Mouse (Mus musculus) adrenal gland, adult 18-20 months (tissue): ENCODE measurements around the gene Rnf225. TPM values are rescaled to one million over a fixed set of nuclear protein-coding genes. Genes with fewer than 3 reads are reported as not detected.
A peak's percentile ranks its signal among the peaks of the same experiment; 100 is the strongest.
"Not testable (repeated sequence)": the region's sequence is repeated elsewhere in the genome, so short reads cannot be mapped to it uniquely, and the experiment has no call there.

ENCODE experiments used
- DNase-seq, 2 experiments: peaks; one replicate each; pipeline ENCODE4 v3.0.0; 2021 to 2022; ENCODE audit warnings: low spot score in 2 of 2
- total RNA-seq, 2 experiments: library from RNA; stranded (reverse); gene quantifications; 1 replicate in 1 of 2; 2 replicates in 1 of 2; pipeline ENCODE4 v1.2.3; 2021

Rnf225 gene
- total RNA-seq, 2 experiments from 2014 or later, result 0.30 to 0.45 TPM

DNA sequence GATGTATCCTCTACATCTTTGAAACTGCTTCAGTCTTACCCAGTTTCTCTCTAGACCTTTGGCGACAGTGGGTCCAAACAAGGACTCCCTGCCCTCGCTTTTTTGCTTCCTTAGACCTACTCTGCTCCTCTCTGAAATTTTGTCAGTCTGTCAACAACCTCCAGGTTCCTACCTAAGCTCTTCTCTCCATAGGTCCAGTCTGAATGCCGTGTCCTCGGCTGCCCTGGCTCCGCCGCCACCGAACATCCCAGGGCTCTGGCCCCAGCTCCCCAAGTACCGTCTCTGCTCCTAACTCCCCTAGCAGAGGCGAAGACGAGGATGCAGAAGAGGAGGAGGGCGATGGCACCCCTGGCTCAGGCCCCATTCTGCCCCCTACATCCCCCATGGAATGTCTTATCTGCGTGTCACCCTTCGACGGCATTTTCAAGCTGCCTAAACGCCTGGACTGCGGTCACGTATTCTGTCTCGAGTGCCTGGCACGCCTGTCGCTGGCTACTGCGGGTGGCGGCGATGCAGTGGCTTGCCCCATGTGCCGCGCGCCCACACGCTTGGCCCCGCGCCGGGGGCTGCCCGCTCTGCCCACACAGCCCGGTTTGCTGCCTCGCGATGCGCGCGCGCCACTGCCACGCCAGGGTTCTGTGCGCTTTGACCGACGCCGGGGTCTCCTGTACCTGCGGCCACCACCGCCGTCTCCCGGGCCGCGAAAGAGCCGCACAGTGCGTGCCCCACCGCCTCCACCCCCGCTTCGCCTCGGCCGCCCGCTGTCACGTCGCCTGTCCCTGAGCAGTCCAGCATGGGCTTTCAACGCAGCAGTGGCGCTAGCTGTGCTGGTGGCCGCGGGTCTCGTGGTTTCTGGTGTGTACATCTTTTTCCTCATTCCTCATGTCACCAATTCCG, 725 bp downstream of the Rnf225 start:
- DNase-seq, result peak; percentile 36 to 46

DNA sequence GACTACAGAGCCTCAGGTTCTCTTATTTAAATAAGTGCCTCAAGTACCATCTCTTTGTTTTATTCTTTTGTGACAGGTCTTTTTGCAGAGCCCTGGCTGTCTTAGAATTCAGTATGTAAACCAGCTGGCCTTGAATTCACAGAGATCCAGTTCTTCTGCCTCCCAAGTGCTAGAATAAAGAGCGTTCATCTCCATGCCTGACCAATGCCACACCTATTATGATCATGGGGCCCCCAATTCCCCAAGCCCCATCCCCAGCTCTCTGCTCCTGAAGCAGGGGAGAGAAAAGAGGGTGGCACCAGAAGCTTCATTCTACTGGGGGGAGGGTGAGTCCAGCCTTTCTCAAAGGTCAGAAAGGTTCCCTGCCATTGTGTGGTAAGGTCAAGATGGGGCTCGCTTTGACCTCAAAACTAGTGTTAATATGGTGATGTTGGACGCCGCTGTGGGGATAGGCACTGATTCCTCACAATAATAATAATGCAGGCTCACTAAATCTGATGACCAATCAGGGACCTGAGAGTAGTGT, 6.5 kb downstream of the Rnf225 start:
- DNase-seq, result no peak

DNA sequence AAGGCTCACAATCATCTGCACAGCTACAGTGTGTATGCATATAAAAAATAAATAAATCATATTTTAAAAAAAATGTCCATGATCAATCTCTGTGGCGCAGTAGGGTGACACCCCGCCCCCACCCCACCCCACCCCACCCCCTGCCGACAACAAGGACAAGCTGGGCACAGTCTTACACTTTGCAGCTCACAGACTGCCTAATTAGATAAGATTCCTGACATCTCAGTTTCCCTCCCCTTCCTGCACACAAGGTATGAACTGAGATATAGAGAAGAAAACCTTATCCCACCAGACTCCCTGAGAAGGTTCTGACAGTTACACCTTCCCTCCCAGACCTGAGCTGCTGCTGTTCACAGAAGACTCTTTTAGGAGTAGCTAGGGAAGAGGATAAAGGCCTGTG, 7.6 kb downstream of the Rnf225 start:
- no peak for DNase-seq

DNA sequence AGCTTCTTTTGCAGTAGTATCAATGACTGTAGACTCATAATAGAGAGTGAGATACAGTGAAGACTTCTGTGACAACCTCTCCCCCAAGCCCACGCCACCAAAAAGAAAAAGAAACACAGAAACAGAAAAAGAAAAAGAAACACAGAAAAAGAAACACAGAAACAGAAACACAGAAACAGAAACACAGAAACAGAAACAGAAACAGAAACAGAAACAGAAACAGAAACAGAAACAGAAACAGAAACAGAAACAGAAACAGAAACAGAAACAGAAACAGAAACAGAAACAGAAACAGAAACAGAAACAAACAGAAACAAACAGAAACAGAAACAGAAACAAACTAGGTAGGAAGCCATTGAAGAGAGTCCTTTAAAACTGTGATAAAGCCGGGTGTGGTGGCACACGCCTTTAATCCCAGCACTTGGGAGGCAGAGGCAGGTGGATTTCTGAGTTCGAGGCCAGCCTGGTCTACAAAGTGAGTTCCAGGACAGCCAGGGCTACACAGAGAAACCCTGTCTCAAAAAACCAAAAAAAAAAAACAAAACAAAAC, 10.1 kb downstream of the Rnf225 start:
- DNase-seq, result not testable (repeated sequence)

DNA sequence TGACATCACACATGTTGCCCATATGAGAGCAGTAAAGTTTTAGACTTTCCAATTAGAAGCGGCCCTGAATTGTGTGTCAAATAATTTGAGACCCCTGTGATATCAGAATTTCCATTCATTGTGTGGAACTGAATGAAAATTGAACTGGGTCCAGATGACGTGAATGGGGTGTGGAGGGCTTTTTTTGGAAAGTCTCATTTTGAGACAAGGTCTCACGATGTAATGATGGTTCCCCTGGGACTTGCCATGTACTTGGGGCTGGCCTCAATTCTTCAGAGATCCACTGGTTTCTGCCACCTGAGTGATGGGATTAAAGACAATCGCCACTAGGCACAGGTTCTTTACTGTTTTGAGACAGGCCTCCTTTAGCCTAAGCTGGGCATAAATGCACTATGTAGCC, 13.4 kb downstream of the Rnf225 start:
- no peak for DNase-seq

DNA sequence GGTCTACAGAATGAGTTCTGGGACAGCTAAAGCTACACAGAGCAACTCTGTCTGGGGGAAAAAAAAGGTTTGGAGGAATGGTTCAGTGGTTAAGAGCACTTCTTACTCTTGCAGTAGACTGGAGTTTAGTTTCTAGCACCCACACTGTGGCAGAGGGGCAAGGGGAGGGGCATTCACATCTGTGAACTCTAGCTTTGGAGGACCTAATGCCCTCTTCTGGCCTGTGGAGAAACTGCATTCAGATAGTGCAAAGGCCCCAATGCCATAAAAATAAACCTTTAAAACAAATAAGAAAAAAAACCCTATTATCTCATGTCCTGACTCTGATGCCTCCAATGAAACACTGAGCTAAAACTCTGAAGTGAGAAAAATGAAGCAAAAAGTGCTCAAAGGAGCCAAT, 16.3 kb downstream of the Rnf225 start:
- no peak for DNase-seq

DNA sequence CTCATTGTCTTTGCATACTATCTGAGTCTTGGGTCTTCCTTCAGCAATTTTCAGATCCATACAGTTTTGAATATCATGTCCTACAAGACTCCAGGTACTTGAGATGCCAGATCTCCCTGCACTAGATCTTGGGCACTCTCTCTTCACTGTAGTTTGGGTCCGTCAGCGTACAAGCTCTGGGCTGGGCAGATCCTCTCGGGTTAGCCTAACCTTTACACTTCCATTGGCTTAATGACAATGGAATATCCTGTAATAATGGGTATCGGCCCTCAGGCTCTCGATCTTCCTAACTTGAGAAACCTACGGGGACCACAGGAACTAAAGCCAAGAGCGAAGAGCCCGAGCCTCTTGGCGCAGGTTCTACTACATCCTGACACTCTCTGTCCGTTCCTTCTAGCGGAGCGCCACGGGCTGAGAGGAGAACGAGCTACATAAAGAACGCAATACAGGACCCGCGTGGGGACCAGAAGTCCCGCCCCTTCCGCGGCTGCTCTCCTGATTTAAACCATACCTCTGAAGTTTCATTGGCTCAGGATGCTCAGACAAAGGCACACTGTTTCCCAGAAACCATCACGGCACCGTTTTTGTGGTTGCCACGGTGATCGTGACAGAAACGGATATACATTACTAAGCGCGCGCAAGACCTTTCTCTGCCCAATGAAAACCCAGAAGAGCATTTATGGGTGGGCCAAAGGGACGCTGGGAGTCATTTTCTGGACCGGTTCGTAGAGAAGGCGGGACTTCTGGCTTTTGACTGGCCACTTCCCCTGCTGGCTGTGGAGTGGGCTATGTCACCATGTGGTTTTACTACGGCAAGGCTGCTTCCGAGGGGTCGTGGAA, 22.0 kb downstream of the Rnf225 start:
- DNase-seq, result peak; percentile 78 to 81

DNA sequence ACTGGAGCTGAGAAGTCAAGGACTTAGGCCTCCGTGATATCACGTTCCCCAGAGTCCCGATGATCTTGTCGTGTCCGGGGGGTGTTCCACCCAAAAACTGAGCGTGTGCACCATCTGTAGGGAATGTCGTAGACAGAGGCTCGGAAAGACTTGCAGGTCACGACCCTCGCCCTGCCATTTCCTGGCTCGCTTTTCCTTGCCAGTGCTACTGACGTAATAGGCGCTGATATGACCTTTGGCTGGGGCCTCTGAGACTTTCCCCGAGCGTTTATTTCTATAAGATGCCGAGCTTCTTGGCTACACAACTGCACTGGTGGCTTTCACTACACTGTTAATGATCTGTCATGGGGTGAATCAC, 22.6 kb downstream of the Rnf225 start:
- DNase-seq, result no peak

DNA sequence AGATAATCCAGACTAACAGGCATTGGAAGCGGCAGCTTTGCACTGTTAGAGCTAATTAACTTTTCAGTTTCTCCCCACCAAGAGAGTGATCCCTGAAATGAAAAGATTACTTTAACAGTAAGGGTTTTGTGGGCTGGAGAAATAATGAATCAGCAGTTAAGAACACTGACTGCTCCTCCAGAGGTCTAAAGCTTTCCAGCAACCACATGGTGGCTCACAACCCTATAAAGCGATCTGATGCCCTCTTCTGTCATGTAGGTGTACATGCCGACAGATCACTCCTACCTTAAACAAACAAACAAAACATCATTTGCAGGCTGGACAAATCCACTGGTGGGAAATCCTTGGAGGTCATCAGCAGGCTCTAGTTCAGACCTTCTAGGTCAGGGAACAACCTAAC, 27.7 kb downstream of the Rnf225 start:
- DNase-seq, result no peak

DNA sequence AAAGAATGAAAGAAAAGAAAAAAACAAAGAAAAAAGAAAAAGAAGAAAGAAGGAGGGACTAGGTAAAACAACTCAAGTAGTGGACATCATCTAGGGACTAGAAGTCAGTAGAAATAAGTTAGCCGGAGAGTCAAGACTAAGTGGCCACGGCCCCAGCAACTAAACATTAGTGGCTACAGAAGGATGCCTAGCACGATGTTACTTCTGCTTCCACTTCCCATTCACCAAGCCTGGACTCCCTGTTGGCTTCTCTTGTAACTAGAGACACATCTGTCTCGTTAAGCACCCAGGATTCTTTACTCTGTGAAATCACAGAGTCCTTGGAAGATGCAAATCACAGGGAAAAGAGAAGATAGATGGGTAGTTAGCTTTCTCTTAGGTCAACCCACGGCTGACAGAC, 30.3 kb downstream of the Rnf225 start:
- DNase-seq, result no peak

DNA sequence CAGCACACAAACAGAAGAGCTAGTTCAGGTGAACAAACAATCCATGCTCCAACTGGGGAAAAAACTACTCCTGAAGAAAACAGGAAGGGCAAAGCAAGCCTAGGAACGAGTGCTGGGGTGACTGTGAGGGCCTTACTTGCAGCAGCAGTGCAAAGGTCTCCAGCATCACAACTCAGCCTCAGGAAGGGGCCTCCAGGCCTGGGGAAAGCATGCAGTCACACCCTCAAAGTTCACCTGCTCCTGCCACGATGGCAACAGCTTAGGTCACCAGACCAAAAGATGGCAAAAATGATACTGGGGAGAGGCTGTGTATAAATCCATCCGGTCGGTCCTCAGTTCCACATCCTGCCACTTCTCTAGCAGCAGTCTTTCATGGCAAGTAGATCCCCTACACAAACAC, 31.7 kb downstream of the Rnf225 start:
- DNase-seq, result no peak

DNA sequence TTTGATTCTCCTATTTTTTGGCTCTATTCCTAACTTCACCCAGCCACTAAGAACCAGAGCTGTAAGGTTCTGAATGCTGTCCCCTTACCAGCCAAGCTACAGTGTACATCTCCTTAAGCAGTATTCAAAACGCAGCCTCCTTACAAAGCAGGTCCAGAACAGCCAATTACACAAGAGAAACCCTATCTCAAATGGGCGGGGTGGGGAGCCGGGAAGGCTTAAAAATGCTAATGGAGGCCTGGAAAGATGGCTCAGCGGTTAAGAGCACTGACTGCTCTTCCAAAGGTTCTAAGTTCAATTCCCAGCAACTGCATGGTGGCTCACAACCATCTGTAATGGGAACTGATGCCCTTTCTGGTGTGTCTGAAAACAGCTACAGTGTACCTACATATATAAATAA, 32.5 kb downstream of the Rnf225 start:
- DNase-seq, result no peak

DNA sequence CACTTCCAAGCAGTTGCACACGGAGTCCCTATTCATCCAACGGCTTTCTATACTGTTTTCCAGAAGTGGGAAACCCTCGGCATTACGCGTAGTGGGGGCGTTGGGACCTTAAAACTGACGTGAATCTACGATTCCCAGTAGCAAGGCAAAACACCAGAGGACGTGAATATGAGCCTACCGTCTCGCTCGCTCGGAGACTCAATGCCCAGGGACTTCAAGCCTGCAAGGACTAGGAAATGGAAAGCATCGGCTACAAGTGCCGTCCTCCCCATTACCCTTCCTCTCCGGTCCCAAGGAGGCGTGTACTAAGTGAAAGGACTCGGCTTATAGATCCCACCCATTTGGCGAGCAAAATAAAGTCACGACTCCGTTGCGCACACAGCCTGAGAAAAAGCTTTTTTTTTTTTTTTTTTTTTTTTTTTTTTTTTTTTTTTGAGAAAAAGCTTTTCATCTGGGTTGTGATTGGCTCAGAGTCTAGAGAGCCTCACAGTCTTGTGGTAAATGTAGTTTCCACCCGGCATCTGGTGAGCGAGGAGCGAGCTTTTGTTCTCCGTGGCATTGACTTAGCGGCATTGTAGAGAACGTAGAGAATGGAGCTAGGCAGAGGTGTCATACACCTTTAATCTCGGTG, 34.4 kb downstream of the Rnf225 start:
- DNase-seq, result peak in 1 of 2 experiments; percentile 37

DNA sequence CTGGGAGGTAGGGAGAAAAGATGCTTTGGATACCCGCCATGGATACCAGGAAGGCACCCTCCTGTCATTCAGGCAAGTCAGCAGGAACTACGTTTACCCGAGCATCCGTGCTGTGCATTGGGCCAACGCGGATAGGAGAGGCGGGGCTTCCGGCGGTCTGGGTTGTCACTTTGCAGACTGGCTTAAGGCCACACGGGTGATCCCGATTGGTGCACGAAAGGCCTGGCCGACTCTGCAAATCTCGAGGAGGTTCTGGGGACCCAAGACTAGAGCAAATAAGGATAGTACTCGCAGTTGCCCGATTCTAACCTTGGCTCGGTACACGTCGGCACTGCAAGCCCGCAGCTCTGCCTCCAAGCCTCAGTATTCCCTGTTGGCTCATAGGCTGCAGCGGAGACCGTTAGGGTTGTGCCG, 38.5 kb downstream of the Rnf225 start, which contains the start of gene Zfp324:
Gene Zfp324, plus strand, starts transcription at position 161 of the 414 bp plus-strand sequence.
- DNase-seq, result peak; percentile 79 to 81

DNA sequence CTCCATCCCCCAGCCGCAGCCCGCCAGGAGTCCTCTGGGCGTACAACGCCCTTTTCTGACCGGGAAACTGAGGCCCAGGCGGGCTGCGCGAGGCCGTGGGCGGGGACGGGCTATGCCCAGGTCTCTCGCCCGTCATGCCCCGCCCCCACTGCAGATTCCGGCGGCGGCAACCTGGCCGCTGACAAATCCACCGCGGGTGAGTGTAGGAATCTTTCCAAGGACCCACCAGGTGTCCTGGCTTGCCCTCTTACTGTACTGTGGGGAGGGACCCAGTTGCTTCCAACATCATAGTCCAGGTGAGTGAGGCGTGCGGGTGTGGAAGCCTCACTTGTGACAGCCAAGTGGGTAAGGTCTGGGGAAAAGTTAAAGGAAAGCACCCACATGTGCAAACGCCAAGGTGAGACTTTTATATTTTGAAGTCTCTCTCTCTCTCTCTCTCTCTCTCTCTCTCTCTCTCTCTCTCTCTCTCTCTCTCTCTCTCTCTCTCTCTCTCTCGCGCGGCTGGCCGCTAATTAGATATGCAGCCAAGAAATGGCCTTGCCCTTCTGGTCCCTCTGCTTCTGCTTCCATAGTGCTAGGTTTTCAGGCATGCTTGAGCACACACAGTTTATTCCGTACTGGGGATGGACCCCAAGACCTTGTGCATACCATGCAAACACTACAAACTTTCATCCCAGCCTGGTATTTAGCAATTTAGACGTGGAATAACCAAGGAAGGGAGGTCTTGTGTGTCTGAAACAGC, 39.1 kb downstream of the Rnf225 start:
- peak; percentile 69 to 71 for DNase-seq

DNA sequence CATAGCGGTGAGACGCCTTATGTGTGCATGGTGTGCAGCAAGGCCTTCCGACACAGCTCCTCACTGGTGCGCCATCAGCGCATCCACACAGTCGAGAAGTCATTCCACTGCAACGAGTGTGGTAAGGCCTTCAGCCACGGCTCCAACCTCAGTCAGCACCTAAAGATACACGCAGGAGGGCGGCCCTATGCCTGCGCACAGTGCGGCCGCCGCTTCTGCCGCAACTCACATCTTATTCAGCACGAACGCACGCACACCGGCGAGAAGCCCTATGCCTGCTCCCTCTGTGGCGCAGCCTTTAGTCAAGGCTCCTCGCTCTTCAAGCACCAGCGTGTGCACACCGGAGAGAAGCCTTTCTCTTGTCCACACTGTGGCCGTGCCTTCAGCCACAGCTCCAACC, 43.7 kb downstream of the Rnf225 start:
- no peak for DNase-seq

DNA sequence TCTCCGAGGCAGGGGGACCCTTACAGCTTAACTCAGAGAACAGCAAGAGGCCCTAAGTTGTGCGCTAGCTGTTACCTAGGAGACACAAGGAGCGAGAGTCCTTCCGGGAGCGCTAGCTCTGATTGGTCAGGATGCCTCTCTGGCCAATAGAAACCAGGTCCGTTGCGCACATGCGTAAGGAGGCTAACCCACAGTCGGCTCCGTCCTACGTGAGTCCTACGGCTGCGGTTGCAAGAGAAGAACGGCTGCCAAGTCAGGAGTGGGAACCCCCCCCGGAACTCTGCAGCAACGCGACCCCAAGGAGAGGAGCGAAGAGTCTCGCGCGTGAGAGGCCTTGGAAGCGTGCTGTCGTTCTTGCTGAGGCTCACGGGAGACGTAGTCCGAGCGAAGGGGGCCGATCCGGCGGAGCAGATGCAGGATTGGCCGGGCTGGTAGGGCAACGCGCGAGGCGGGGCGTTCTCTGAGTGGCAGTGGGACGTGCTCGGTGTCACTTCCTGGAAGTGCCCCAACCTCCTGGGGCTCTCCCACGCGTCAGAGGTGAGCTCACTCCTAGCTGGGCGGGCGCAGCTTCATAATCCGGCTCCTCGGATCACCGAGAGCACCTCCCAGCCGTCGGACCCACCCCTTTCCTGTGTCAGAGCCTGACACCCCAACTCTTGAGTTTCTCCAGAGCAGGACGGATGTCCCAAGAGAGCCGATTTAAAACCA, 50.6 kb downstream of the Rnf225 start, which contains the start of gene Zfp446:
Gene Zfp446, plus strand, starts transcription at position 167 of the 708 bp plus-strand sequence.
- peak; percentile 92 to 95 for DNase-seq

DNA sequence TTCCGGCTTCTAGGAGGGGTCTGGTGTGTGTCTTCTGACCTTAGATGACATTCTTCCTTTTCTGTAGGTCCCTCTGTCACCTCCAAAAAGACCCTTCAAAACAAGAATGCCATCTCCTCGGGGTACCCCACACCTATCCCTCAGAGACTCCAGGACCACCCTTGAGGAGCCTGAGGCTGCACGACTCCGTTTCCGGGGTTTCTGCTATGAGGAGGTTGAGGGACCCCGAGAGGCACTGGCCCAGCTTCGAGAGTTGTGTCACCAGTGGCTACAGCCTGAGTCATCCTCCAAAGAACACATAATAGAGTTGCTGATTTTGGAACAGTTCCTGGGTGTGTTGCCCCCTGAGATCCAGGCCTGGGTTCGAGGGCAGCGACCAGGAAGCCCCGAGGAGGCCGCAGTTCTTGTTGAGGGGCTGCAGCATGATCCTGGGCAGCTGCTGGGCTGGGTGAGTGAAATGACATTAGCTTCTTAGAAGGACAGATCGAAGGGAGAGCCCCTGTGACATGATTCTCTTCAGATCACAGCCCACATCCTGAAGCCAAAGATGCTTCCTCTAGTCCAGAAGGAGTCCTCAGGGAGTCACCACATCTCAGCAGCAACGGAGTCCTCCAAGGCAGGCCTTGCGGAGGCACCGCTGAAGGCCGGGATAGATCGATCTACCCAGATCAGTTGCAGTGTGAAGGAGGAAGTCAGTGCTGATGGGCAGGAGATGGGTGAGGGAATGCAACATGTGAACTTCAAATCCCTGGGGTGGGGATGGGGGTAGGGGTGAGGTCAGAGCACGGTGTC, 51.9 kb downstream of the Rnf225 start:
- no peak for DNase-seq

DNA sequence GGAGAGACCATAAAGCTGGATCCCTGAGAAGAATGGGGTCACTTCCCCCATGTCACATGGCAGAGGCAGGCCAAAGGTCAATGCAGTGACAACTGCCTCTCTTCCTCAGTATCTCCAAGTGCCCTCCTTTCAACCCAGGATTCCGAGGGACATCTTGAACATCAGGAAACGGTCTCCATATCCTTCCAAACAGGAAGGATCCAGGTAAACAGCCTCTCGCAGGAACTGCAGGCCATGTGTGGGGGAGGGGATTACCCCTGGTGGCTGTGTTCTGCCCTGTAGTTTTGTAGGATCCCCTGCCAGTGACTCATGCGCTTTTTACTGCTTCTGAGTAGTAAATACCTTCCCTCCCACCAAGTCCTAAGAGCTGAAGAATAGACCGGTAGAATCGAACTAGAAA, 52.6 kb downstream of the Rnf225 start:
- DNase-seq, result no peak
